Mouse (Mus musculus) spleen, adult 10 weeks (tissue): ENCODE results near the gene Tmod2. TPM values are rescaled to one million over a fixed set of nuclear protein-coding genes. Genes with fewer than 3 reads are reported as not detected.

Source experiments
- polyA plus RNA-seq: library from polyadenylated mRNA; stranded (reverse); fragments of 350-450 nt; fragmentation: Illumina TruSeq; extraction: RNeasy Lipid Tissue Mini Kit (QIAGEN cat#74804); gene quantifications from one replicate; pipeline ENCODE4 v1.2.3, GENCODE M21; 2015; ENCODE audit warnings: low replicate concordance; ENCODE audit not compliant: insufficient read depth

Tmod2 gene
- polyA plus RNA-seq = 2.7 TPM

DNA sequence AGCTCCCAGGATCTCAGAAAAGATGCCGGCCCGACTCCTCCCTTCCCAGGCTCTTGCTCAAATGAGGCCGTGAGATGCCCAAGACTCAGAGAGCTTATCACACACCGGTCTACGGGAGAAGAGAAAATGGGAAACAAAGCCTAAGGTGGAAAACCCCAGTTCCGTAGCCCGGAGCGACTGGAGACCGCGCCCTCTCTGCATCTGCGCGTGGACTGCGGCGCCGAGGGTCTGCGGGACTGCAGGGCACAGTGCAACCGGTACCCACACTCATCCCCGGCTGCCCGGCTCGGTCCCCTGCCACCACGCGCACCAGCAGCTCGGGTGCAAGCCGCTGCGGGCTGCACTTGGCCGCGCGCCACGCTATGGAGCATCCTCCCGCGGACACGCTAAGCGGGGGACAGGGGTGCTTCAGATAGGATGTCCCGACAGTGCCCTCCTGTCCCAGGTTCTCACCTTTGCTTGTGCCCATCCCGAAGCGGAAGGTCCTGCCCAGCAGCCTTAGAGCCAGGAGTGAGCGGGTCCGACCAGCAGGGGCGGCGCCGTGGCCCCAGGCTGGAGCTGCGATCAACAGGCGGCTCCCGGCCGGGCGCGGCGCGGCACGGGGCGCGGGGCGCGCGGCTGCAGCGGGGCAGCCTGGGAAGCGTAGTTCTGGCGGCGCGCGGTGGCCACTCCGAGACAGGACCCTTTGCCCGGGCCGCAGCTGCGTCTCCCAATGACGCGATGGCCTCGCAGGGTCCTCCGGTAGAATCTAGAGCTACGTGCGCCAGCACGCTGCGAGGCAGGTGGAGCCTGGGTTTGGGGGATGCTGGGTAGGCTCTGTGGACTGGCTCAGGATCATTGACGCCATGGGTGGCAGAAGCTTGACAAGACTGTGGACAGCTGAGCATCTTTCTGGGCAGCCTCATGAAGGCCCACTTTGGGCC lies at the start of gene Tmod2:
Gene Tmod2, minus strand, starts transcription at position 755 of the 923 bp plus-strand sequence.

DNA sequence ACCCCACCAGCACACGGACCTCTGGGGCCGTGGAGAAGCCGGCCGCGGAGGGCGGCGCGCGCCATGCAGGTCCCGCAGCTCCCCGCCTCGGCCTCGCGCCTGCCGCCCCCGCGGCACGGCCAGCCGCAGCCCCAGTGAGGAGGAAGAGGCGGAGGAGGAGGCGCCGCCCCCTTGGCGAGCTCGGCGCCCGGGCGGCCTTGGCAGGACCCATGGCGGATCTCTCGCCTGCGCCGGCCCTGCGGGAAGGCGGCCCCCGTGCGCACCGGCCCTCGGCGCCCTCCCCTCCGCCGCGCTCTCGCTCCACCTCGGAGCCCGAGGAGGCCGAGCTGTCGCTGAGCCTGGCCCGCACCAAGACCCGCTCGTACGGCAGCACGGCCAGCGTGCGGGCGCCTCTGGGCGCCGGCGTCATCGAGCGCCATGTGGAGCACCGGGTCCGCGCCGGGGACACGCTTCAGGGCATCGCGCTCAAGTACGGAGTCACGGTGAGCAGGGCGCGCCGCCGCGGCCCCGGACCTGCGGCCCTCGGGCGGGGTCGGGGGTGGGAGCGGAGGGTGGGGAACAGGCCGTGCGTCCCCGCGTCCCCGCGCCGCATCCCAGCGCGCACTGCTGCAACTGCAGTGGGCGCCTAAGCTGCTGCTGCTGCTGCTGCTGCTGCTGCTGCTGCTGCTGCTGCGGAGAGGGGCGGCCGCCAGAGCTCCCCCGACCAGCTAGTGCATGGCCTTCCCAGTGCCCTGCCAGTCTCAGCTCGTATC lies 14.6 kb upstream of the Tmod2 start, which contains the start of gene Lysmd2:
Gene Lysmd2, plus strand, starts transcription at position 186 of the 752 bp plus-strand sequence.

DNA sequence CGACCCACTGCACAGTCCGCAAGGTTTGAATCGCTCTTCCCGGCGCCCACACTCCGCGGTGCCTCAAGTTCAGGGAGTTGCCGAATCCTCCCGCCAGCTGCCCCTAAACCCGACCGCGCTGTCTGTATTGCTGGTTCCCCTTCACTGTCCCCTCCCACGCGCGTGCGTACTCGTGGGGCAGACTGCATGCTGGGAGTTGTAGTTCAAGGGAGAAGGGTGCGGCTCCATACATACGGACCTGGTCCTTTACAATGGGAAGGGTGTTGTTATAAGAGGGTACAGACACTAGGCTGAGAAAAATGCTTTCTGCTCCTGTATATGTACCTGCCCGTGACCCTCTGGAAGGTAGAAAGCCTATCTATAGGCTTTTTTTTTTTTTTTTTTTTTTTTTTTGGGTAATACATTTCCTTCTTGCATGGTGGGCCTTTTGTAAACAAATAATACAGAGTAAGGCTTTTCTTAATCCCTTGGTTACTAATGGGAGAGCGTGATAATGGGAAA lies 51.6 kb downstream of the Tmod2 start, which contains the start of gene Tmod3:
Gene Tmod3, minus strand, starts transcription at position 146 of the 501 bp plus-strand sequence.

Other genes with a start within 250 kb of the Tmod2 start
- gene Mapk6, start 201.3 kb downstream of the Tmod2 start, polyA plus RNA-seq = 37.1 TPM
- gene Leo1, start 169.8 kb downstream of the Tmod2 start, polyA plus RNA-seq = 19.2 TPM
- 162 TPM for gene Tmod3, start 51.7 kb downstream of the Tmod2 start, polyA plus RNA-seq
- gene Lysmd2, start 14.4 kb upstream of the Tmod2 start, polyA plus RNA-seq = 13.9 TPM
- 0.33 TPM for gene Scg3, start 72.7 kb upstream of the Tmod2 start, polyA plus RNA-seq
- not detected for gene Bmp5, start 164.0 kb upstream of the Tmod2 start, polyA plus RNA-seq